Mouse (Mus musculus): ENCODE measurements around the gene Arrdc4. TPM values are rescaled to one million over a fixed set of nuclear protein-coding genes. Genes with fewer than 3 reads are reported as not detected.

Arrdc4 gene
- polyA plus RNA-seq, 1 experiment = 44.1 TPM

DNA sequence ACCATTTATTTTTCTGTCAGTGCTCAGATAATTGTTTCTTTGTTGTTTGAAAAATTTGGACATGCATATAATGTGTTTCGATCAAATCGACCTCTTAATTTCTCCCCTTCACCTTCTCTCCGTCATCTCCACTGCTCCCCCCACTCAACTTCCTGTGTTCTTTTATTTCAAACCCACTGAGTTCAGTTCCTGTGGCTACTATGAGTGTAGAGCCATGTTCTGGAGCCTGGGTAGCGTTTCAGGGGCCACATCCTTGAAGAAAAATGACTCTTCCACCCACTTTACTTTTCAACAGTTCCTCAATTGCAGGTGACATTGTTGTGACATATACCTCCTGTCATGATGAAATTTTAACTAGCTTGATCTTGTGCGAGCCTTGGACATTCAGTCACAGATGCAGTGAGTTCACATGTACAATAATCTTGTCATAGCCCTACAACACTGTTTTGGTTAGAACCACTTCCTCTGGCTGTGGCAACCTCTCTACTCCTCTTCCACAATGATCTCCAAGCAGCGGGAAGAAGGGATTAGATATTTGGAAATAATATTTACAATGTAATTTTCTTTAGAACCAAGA lies 10.2 kb upstream of the Arrdc4 start:
- no peak overlapping the region for H3K4me3 ChIP-seq (ENCODE audit: low read depth, low read length)
- H3K9me3 ChIP-seq (replicated peaks; ENCODE audit: control insufficient read depth, insufficient read depth, low read length, poor library complexity, severe bottlenecking) = no peaks in the 10 kb centered on the region
- TF ChIP-seq EP300 (IDR thresholded peaks at IDR 0.05; ENCODE audit: insufficient read depth, low read depth, low read length) = no peak
- no peak for TF ChIP-seq POLR2A (IDR thresholded peaks at IDR 0.05; ENCODE audit: insufficient read depth, low read length)
- no peak for TF ChIP-seq CTCF (IDR thresholded peaks at IDR 0.05; ENCODE audit: low read depth, low read length)
- no peaks in the 10 kb centered on the region for H3K27me3 ChIP-seq (ENCODE audit: control insufficient read depth, insufficient read depth, low read length, poor library complexity, severe bottlenecking)
- H3K4me1 ChIP-seq (ENCODE audit: control insufficient read depth, insufficient read depth, low read length) = no peaks in the 10 kb centered on the region
- no peak overlapping the region for H3K27ac ChIP-seq (ENCODE audit: insufficient read depth, low read length)
- H3K9ac ChIP-seq (ENCODE audit: low read depth, poor library complexity, severe bottlenecking) = no peak overlapping the region
- H3K36me3 ChIP-seq (ENCODE audit: control insufficient read depth, insufficient read depth, low read length, poor library complexity, severe bottlenecking) = no peaks in the 10 kb centered on the region

GRCm38 (mm10) chr7:68756656-68757204 lies 7.7 kb upstream of the Arrdc4 start:
- Histone ChIP-seq H3K27me3 (ENCODE audit: control insufficient read depth, insufficient read depth, low read length, poor library complexity, severe bottlenecking) (no peaks in the 10 kb centered on the region), H3K27ac (ENCODE audit: insufficient read depth, low read length) (no peak overlapping the region), H3K4me3 (ENCODE audit: low read depth, low read length) (no peak overlapping the region), H3K9me3 (replicated peaks; ENCODE audit: control insufficient read depth, insufficient read depth, low read length, poor library complexity, severe bottlenecking) (no peaks in the 10 kb centered on the region), H3K4me1 (ENCODE audit: control insufficient read depth, insufficient read depth, low read length) (no peaks in the 10 kb centered on the region), H3K36me3 (ENCODE audit: control insufficient read depth, insufficient read depth, low read length, poor library complexity, severe bottlenecking) (no peaks in the 10 kb centered on the region), H3K9ac (ENCODE audit: low read depth, poor library complexity, severe bottlenecking) (no peak overlapping the region)
- TF ChIP-seq CTCF (IDR thresholded peaks at IDR 0.05; ENCODE audit: low read depth, low read length) (no peak), EP300 (IDR thresholded peaks at IDR 0.05; ENCODE audit: insufficient read depth, low read depth, low read length) (no peak), POLR2A (IDR thresholded peaks at IDR 0.05; ENCODE audit: insufficient read depth, low read length) (no peak)

- Histone ChIP-seq H3K36me3 (ENCODE audit: control insufficient read depth, insufficient read depth, low read length, poor library complexity, severe bottlenecking) (no peaks in the 10 kb centered on the region), H3K9me3 (replicated peaks; ENCODE audit: control insufficient read depth, insufficient read depth, low read length, poor library complexity, severe bottlenecking) (no peaks in the 10 kb centered on the region), H3K9ac (ENCODE audit: low read depth, poor library complexity, severe bottlenecking) (peak overlapping the region; percentile 26; the same call in 1 of the 2 replicates), H3K4me3 (ENCODE audit: low read depth, low read length) (no peak overlapping the region), H3K27ac (ENCODE audit: insufficient read depth, low read length) (no peak overlapping the region), H3K4me1 (ENCODE audit: control insufficient read depth, insufficient read depth, low read length) (peaks cover 3% of the 10 kb centered on the region), H3K27me3 (ENCODE audit: control insufficient read depth, insufficient read depth, low read length, poor library complexity, severe bottlenecking) (no peaks in the 10 kb centered on the region)
- TF ChIP-seq POLR2A (IDR thresholded peaks at IDR 0.05; ENCODE audit: insufficient read depth, low read length) (no peak), CTCF (IDR thresholded peaks at IDR 0.05; ENCODE audit: low read depth, low read length) (no peak), EP300 (IDR thresholded peaks at IDR 0.05; ENCODE audit: insufficient read depth, low read depth, low read length) (no peak)
Measured at GRCm38 (mm10) chr7:68749919-68750318, 878 bp upstream of the Arrdc4 start.

GRCm38 (mm10) chr7:68748361-68748760 lies 680 bp downstream of the Arrdc4 start:
- Histone ChIP-seq H3K9ac (ENCODE audit: low read depth, poor library complexity, severe bottlenecking) (peak overlapping the region; percentile 74), H3K4me1 (ENCODE audit: control insufficient read depth, insufficient read depth, low read length) (peaks cover 3% of the 10 kb centered on the region), H3K27me3 (ENCODE audit: control insufficient read depth, insufficient read depth, low read length, poor library complexity, severe bottlenecking) (no peaks in the 10 kb centered on the region), H3K4me3 (ENCODE audit: low read depth, low read length) (peak overlapping the region; percentile 84), H3K27ac (ENCODE audit: insufficient read depth, low read length) (no peak overlapping the region), H3K36me3 (ENCODE audit: control insufficient read depth, insufficient read depth, low read length, poor library complexity, severe bottlenecking) (peaks cover 4% of the 10 kb centered on the region; the same call in 1 of the 2 replicates), H3K9me3 (replicated peaks; ENCODE audit: control insufficient read depth, insufficient read depth, low read length, poor library complexity, severe bottlenecking) (no peaks in the 10 kb centered on the region)
- no peak for TF ChIP-seq POLR2A (IDR thresholded peaks at IDR 0.05; ENCODE audit: insufficient read depth, low read length)
- TF ChIP-seq EP300 (IDR thresholded peaks at IDR 0.05; ENCODE audit: insufficient read depth, low read depth, low read length) = no peak

GRCm38 (mm10) chr7:68744616-68745015 lies 4.4 kb downstream of the Arrdc4 start:
- TF ChIP-seq POLR2A (IDR thresholded peaks at IDR 0.05; ENCODE audit: insufficient read depth, low read length) (no peak), EP300 (IDR thresholded peaks at IDR 0.05; ENCODE audit: insufficient read depth, low read depth, low read length) (no peak), CTCF (IDR thresholded peaks at IDR 0.05; ENCODE audit: low read depth, low read length) (no peak)
- Histone ChIP-seq H3K4me1 (ENCODE audit: control insufficient read depth, insufficient read depth, low read length) (peaks cover 3% of the 10 kb centered on the region), H3K9me3 (replicated peaks; ENCODE audit: control insufficient read depth, insufficient read depth, low read length, poor library complexity, severe bottlenecking) (no peaks in the 10 kb centered on the region), H3K36me3 (ENCODE audit: control insufficient read depth, insufficient read depth, low read length, poor library complexity, severe bottlenecking) (peaks cover 26% of the 10 kb centered on the region), H3K4me3 (ENCODE audit: low read depth, low read length) (no peak overlapping the region), H3K27me3 (ENCODE audit: control insufficient read depth, insufficient read depth, low read length, poor library complexity, severe bottlenecking) (no peaks in the 10 kb centered on the region), H3K27ac (ENCODE audit: insufficient read depth, low read length) (no peak overlapping the region), H3K9ac (ENCODE audit: low read depth, poor library complexity, severe bottlenecking) (no peak overlapping the region)

GRCm38 (mm10) chr7:68744206-68744605 lies 4.8 kb downstream of the Arrdc4 start:
- no peak overlapping the region for H3K4me3 ChIP-seq (ENCODE audit: low read depth, low read length)
- TF ChIP-seq EP300 (IDR thresholded peaks at IDR 0.05; ENCODE audit: insufficient read depth, low read depth, low read length) (no peak), CTCF (IDR thresholded peaks at IDR 0.05; ENCODE audit: low read depth, low read length) (no peak), POLR2A (IDR thresholded peaks at IDR 0.05; ENCODE audit: insufficient read depth, low read length) (no peak)
- H3K4me1 ChIP-seq (ENCODE audit: control insufficient read depth, insufficient read depth, low read length) = peaks cover 3% of the 10 kb centered on the region
- H3K27ac ChIP-seq (ENCODE audit: insufficient read depth, low read length) = no peak overlapping the region
- H3K36me3 ChIP-seq (ENCODE audit: control insufficient read depth, insufficient read depth, low read length, poor library complexity, severe bottlenecking) = peaks cover 26% of the 10 kb centered on the region
- H3K27me3 ChIP-seq (ENCODE audit: control insufficient read depth, insufficient read depth, low read length, poor library complexity, severe bottlenecking) = no peaks in the 10 kb centered on the region
- no peaks in the 10 kb centered on the region for H3K9me3 ChIP-seq (replicated peaks; ENCODE audit: control insufficient read depth, insufficient read depth, low read length, poor library complexity, severe bottlenecking)
- no peak overlapping the region for H3K9ac ChIP-seq (ENCODE audit: low read depth, poor library complexity, severe bottlenecking)

Data from ES-Bruce4 (cell line).